Mouse (Mus musculus) C2C12 (cell line): ENCODE results near the gene Dlx1.

ENCODE experiments used
- CEBPB ChIP-seq: IDR thresholded peaks from one replicate; pipeline ENCODE4 v1.6.1; 2011; ENCODE audit warnings: low read depth, mild to moderate bottlenecking, control low read depth, moderate library complexity
- CTCF ChIP-seq: IDR thresholded peaks from one replicate; pipeline ENCODE4 v1.5.1; 2011; ENCODE audit not compliant: control insufficient read depth, insufficient read depth, insufficient read length
- FOSL1 ChIP-seq: IDR thresholded peaks from one replicate; pipeline ENCODE4 v1.8.0; 2011; ENCODE audit warnings: mild to moderate bottlenecking, low read length; ENCODE audit not compliant: poor library complexity, insufficient read depth, severe bottlenecking

- TF ChIP-seq CEBPB (no peak), CTCF (no peak), FOSL1 (no peak)
Measured at GRCm38 (mm10) chr2:71543531-71543930, 15.6 kb downstream of the Dlx1 start.
